Comparison of ENCODE assay signal across 21 mouse cellular contexts in the genomic region with DNA sequence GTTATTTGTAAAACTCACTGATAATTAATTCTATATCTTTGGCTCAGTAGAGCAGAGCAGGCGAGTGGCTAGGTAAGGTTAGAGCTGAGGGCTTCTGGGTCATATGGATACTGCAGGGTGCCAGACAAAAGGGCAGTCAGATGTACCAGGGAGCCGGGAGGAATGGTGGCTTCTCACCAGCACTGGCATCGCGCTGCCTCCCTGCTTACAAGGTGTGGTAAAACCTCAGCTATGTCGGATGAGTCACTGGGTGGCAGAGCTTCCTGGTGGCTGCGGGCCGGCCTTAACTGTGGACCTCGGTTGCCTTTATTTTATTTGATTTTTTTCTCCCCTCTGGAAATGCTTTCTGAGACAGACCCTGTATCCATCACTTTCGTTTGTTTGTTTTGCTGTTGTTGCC. TPM values are rescaled to one million over a fixed set of nuclear protein-coding genes. Genes with fewer than 3 reads are reported as not detected.
DNase-seq lines count a peak whose midpoint lies in the region; ATAC-seq and TF ChIP-seq lines count a peak whose summit lies in the region.
"Had no signal": no experiment of that assay in that cellular context is flagged by ENCODE, and none has a peak within 500 bp of the region (broad histone marks: within the 10 kb centered on the region; RNA-seq: fewer than 3 reads in every experiment).

No protein-coding gene starts in this region.

- TF ChIP-seq CTCF in Patski (IDR thresholded peaks at IDR 0.05), result no peak

- no peaks in the 10 kb centered on the region for H3K9me3 ChIP-seq in heart, embryonic 10.5 days
- H3K9me3 ChIP-seq in liver, embryonic 13.5 days (replicated peaks), result no peaks in the 10 kb centered on the region
- no peaks in the 10 kb centered on the region; the same call in 1 of the 2 replicates for H3K9me3 ChIP-seq in stomach, embryonic 16.5 days (replicated peaks; ENCODE audit: control insufficient read depth, low read length)
- H3K9me3 ChIP-seq in forebrain, embryonic 15.5 days, result no peaks in the 10 kb centered on the region
- H3K9me3 ChIP-seq: forebrain, embryonic 12.5 days; heart, embryonic 15.5 days; midbrain, embryonic 15.5 days; neural tube, embryonic 15.5 days had no signal

- CTCF ChIA-PET in Patski (lab: Charles Lee), result interaction anchor here (1.5 kb wide), 1 partner anchor 22 kb away, joined by 6 read pairs; no protein-coding TSS in a partner anchor

- no peak for DNase-seq in heart, embryonic 10.5 days (ENCODE audit: low spot score)
- no peak for DNase-seq in heart, adult 18-20 months
- peak; percentile 64 for DNase-seq in Patski (ENCODE audit: low read depth, low spot score)
- no peak for DNase-seq in liver, embryonic 13.5 days
- no peak for DNase-seq in thymus, postnatal 14 days
- DNase-seq in T-cell, adult 2 months (ENCODE audit: low spot score), result no peak
- DNase-seq: cerebellum, adult 2 months; cerebellum, postnatal 36 days; layer of hippocampus, adult 9-11 months; left cerebral cortex, postnatal 4 days; lung, adult 2 months; thymus, postnatal 4 days had no signal

- peaks cover 62% of the 10 kb centered on the region for H3K4me1 ChIP-seq in heart, embryonic 10.5 days
- H3K4me1 ChIP-seq in liver, embryonic 13.5 days (replicated peaks), result peaks cover 44% of the 10 kb centered on the region
- peaks cover 25% of the 10 kb centered on the region for H3K4me1 ChIP-seq in stomach, embryonic 16.5 days (ENCODE audit: control insufficient read depth, insufficient read depth, low read length)
- H3K4me1 ChIP-seq in forebrain, embryonic 15.5 days, result peaks cover 6% of the 10 kb centered on the region
- H3K4me1 ChIP-seq: forebrain, embryonic 12.5 days; megakaryocyte, embryonic 14.5 days; midbrain, embryonic 15.5 days had no signal

- ATAC-seq in Patski, result peak; percentile 61
- ATAC-seq in liver, embryonic 13.5 days (ENCODE audit: low read depth), result no peak
- peak; percentile 23; the same call in 1 of the 2 replicates for ATAC-seq in stomach, embryonic 16.5 days (ENCODE audit: insufficient read depth, low FRiP score)
- ATAC-seq in forebrain, embryonic 15.5 days (replicated peaks), result no peak
- ATAC-seq: hindbrain, postnatal 0 days; midbrain, embryonic 15.5 days had no signal

- H3K9ac ChIP-seq in liver, embryonic 13.5 days, result no peak overlapping the region
- no peak overlapping the region for H3K9ac ChIP-seq in stomach, embryonic 16.5 days (ENCODE audit: low read length)
- no peak overlapping the region for H3K9ac ChIP-seq in forebrain, embryonic 15.5 days (replicated peaks)
- H3K9ac ChIP-seq: forebrain, embryonic 12.5 days; heart, embryonic 15.5 days; midbrain, embryonic 15.5 days; neural tube, embryonic 15.5 days had no signal

- 84% methylated on average over 9 of the region's 9 CpGs for WGBS in heart, embryonic 10.5 days
- WGBS in liver, embryonic 13.5 days (ENCODE audit: insufficient replicate concordance), result 61% methylated on average over 9 of the region's 9 CpGs
- 68% methylated on average over 9 of the region's 9 CpGs for WGBS in stomach, embryonic 16.5 days
- 85% methylated on average over 9 of the region's 9 CpGs for WGBS in forebrain, embryonic 15.5 days

- H3K36me3 ChIP-seq in heart, embryonic 10.5 days, result no peaks in the 10 kb centered on the region
- peaks cover 6% of the 10 kb centered on the region; the same call in 1 of the 2 replicates for H3K36me3 ChIP-seq in liver, embryonic 13.5 days
- H3K36me3 ChIP-seq in stomach, embryonic 16.5 days (ENCODE audit: control insufficient read depth, insufficient read depth, low read length), result no peaks in the 10 kb centered on the region
- no peaks in the 10 kb centered on the region for H3K36me3 ChIP-seq in forebrain, embryonic 15.5 days
- H3K36me3 ChIP-seq: forebrain, embryonic 12.5 days; heart, embryonic 15.5 days; midbrain, embryonic 15.5 days; neural tube, embryonic 15.5 days had no signal

- in situ Hi-C loops in Patski (cut with MboI; ENCODE audit: low pct_unique_long_range_greater_than_20kb), result no loop called here

- POLR2A ChIA-PET in Patski (lab: Charles Lee), result interaction anchor here (1.1 kb wide), 1 partner anchor 11 kb away, joined by 3 read pairs; no protein-coding TSS in a partner anchor

- 0 out of 2 replicates have a peak overlapping the region, but pooled peaks have one; percentile 49 for H3K27ac ChIP-seq in heart, embryonic 10.5 days
- H3K27ac ChIP-seq in liver, embryonic 13.5 days, result no peak overlapping the region
- peak overlapping the region; percentile 84 for H3K27ac ChIP-seq in stomach, embryonic 16.5 days (ENCODE audit: low read length)
- no peak overlapping the region for H3K27ac ChIP-seq in forebrain, embryonic 15.5 days (replicated peaks)
- H3K27ac ChIP-seq: forebrain, embryonic 12.5 days; heart, embryonic 15.5 days; hindbrain, postnatal 0 days; left cerebral cortex, adult 2 months; midbrain, embryonic 15.5 days; neural tube, embryonic 15.5 days had no signal

- H3K4me2 ChIP-seq in liver, embryonic 13.5 days, result peak overlapping the region; percentile 39; the same call in 1 of the 2 replicates
- H3K4me2 ChIP-seq in stomach, embryonic 16.5 days (ENCODE audit: low read depth, low read length), result no peak overlapping the region
- no peak overlapping the region for H3K4me2 ChIP-seq in forebrain, embryonic 15.5 days (replicated peaks)
- H3K4me2 ChIP-seq: forebrain, embryonic 12.5 days; heart, embryonic 15.5 days; midbrain, embryonic 15.5 days; neural tube, embryonic 15.5 days had no signal

- H3K4me3 ChIP-seq in heart, embryonic 10.5 days, result no peak overlapping the region
- 0 out of 2 replicates have a peak overlapping the region, but pooled peaks have one; percentile 2 for H3K4me3 ChIP-seq in liver, embryonic 13.5 days (replicated peaks)
- no peak overlapping the region for H3K4me3 ChIP-seq in stomach, embryonic 16.5 days (replicated peaks; ENCODE audit: low read length)
- H3K4me3 ChIP-seq in forebrain, embryonic 15.5 days, result no peak overlapping the region
- H3K4me3 ChIP-seq: forebrain, embryonic 12.5 days; heart, embryonic 15.5 days; left cerebral cortex, adult 2 months; megakaryocyte, embryonic 14.5 days; midbrain, embryonic 15.5 days; neural tube, embryonic 15.5 days had no signal

- peaks cover 40% of the 10 kb centered on the region for H3K27me3 ChIP-seq in heart, embryonic 10.5 days (ENCODE audit: insufficient read depth, poor library complexity, severe bottlenecking)
- H3K27me3 ChIP-seq in Patski, result no peaks in the 10 kb centered on the region
- peaks cover 29% of the 10 kb centered on the region for H3K27me3 ChIP-seq in liver, embryonic 13.5 days
- no peaks in the 10 kb centered on the region for H3K27me3 ChIP-seq in stomach, embryonic 16.5 days (ENCODE audit: control insufficient read depth, insufficient read depth, low read length)
- 0 out of 2 replicates have a peak, but pooled peaks cover 8% of the 10 kb centered on the region for H3K27me3 ChIP-seq in forebrain, embryonic 15.5 days

RNA-seq across cellular contexts. Expression of a gene that starts 6.0 kb away (rescaled TPM):
- polyA plus RNA-seq in heart, embryonic 10.5 days (2016; fragmentation: Nextera tagmentation; extraction: Ambion mirVana), result 148 and 164 TPM in 2 replicates
- total RNA-seq in heart, adult 18-20 months (2021), result 10 to 100 TPM; 32.7 to 33.4 TPM
- 87.6 TPM for polyA plus RNA-seq in Patski (2021)
- 44.1 and 55.5 TPM in 2 replicates for polyA plus RNA-seq in liver, embryonic 13.5 days (2015; fragmentation: Nextera tagmentation; extraction: Ambion mirVana)
- polyA plus RNA-seq in stomach, embryonic 16.5 days (2015; fragmentation: Nextera tagmentation; extraction: Ambion mirVana), result 101 and 105 TPM in 2 replicates
- 126 and 128 TPM in 2 replicates for polyA plus RNA-seq in forebrain, embryonic 15.5 days (2015; fragmentation: Nextera tagmentation; extraction: Ambion mirVana)

Comparison
In these comparisons a context has a peak if more than half of its experiments do, and no peak if none do; other contexts are left out.
1. H3K27ac ChIP-seq: peak in heart, embryonic 10.5 days (single experiment) and stomach, embryonic 16.5 days (single experiment); none in liver, embryonic 13.5 days (single experiment) and forebrain, embryonic 15.5 days (single experiment).
2. ATAC-seq: peak in Patski (single experiment) and stomach, embryonic 16.5 days (single experiment); none in liver, embryonic 13.5 days (single experiment) and forebrain, embryonic 15.5 days (single experiment).